Mouse (Mus musculus): ENCODE data around the gene Ube4b.
A peak's percentile ranks its signal among the peaks of the same experiment; 100 is the strongest.

Ube4b gene

DNA sequence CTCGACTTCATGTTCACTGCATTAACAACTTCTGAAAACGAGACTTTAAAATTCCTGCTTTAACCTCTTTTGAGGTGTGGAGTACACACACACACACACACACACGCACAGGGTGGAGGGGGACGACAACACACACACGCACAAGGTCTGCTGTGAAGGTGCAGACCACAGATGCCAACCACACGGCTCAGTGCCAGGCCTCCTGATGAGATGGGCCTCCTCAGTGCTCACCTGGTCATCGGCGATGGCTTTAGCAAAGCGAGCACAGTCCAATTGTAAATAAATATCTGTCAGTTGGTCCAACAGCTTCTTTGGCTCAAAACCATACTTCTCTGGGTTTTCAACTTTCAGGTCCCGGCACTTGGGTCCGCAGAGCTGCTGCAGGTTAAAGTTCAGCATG, 91.7 kb downstream of the Ube4b start:
- no peak for DNase-seq

- no peak for DNase-seq
Observed at GRCm38 (mm10) chr4:149332726-149333125, 93.8 kb downstream of the Ube4b start.

DNA sequence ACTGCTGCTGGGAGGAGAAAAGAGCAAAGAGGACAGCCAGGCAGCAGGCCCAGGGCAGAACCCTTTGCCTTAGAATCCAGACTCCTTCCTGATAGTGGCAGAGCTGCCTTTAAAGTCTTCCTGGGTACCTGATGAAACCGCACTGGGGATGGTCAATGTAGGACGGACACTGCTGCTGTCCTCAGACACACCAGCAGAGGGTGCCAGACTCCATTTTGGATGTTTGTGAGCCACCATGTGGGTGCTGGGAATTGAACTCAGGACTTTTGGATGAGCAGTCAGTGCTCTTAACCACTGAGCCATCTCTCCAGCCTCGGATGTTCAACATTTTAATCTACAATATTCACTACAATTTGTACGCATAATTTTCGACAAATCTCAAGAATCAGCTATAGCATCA, 96.1 kb downstream of the Ube4b start:
- no peak for DNase-seq

DNA sequence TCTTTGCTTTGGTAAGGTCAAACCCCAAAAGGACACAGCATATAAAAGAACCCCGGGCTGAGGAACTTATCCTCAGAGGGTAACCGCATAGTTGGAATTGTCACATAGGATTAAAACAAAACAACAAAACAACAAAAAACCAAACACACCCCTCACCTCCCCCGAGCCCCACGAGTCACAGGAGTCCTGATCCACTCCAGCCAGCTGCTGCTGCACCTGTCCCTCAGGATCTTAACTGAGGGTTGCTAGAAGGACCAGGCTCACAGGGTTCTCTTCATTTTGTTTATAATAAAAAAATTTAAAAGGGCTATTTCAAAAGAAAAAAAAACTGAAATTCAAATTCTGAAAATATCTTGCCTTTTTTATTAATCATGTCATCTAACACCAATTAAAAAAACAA, 97.8 kb downstream of the Ube4b start:
- DNase-seq: no peak

- DNase-seq: no peak
Observed at GRCm38 (mm10) chr4:149327281-149327680, 99.3 kb downstream of the Ube4b start.

DNA sequence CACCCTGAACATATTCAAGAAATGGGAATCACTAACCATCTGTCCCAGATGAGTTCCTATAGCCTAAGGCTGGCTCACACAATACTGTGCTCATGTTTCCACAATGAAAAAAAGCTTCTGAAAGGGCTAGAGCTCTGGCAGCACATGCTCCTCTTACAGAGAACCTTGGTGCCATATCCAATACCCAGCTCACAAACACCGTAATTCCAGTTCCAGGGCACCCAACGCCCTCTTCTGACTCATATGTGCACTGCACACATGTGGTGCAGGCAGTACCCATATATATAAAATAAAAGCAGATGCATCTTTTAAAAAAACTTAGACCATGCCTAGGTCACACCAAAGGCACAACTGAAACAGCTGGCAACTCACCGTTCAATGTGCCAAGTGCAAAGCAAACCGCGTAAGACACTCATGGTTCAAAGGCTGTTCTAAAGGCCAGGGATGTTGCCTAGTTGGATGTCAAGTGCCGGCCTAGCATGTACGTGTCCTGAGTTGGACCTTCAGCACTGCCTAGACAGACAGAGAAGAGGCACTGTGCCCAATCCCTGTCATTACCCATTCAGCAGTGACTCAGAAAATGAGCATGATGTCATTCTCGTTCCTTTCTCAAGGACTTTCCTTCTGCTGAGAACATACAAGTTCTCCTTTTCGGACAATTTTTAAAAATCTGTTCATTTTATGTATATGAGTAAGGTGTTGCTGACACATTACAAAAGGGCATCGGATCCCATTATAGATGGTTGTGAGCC, 101.0 kb downstream of the Ube4b start:
- no peak for DNase-seq

GRCm38 (mm10) chr4:149323730-149324129, 102.8 kb downstream of the Ube4b start:
- DNase-seq: no peak

DNA sequence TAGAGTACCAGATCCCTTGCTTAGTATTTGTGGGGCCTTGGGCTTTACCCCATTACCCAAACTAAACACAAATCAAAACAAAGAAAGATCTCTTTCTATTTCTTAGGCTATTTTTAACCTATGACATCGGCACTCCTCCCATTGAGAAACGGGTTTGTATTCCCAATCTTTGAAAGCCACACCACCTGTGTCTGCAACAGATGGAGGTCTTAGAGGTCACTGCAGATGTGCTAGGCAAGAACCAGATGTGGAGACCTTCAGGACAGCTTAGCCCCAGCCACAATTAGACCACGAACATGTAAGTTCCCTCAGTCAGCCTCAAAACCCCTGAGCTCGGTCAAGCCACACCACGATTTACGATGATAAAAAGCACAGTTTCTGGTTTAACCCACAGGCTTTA, 103.8 kb downstream of the Ube4b start:
- no peak for DNase-seq

DNA sequence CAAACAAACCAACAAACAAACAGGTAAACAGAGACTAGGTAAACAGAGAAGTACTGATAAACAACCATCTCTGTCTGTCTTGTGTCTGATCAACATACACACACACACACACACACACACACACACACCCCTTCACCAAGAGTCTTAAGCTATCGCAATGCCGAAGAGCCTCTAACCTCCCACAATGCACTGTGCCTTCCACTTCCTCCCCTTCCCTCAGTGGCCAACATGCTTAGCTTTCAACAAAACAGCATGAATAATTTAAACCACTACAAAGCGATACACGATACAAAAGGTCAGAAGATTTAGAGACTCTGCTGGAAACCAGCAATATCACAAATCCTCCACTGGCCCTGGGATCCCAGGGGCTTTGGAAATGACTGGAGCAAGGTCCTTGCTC, 104.3 kb downstream of the Ube4b start:
- DNase-seq: no peak

- DNase-seq: no peak
Observed at GRCm38 (mm10) chr4:149319088-149319487, 107.5 kb downstream of the Ube4b start.

DNA sequence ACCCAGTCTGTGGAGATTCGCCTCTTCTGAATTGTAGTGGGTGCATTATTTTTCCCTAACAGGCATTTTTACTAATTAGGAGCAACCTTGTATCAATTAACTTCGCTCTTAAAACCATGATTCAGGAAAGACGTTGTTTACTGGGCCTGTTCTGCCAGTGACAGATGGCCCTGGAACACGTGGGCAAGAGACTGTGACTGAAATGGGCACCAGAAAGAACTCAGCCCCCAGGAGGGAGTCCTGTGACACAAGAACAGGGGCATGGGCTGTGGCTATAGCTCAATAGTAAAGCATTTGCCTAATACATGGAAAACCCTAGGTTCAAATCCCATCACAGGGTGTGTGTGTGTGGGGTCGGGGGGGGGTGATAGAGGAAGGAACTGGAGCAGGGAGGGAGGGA, 109.2 kb downstream of the Ube4b start:
- DNase-seq: no peak

DNA sequence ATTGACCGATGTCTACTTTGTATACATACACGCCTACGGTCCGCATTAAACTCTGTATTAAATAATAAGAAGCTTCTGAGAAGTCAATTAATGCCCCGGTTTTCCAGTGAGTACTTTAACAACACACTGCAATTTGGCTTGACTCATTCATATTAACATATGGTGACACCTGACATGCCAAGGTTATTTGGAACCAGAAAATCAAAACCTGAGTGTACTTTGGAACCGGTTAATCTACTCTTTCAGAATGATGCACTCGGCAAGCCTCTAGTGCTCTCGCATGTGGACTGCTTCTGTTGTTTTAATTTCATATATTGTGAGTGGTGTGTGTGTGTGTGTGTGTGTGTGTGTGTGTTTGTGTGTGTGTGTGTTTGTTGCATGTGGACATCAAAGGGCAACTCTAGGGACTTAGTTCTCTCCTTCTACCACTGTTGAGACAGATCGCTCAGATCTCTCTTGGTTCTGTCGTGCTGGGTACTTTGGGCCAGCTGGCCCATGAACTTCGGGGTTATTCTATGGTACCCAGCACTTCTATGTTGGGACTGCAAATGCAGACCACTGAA, 112.2 kb downstream of the Ube4b start:
- no peak for DNase-seq

- DNase-seq: no peak
Observed at GRCm38 (mm10) chr4:149313558-149314253, 112.8 kb downstream of the Ube4b start.

DNA sequence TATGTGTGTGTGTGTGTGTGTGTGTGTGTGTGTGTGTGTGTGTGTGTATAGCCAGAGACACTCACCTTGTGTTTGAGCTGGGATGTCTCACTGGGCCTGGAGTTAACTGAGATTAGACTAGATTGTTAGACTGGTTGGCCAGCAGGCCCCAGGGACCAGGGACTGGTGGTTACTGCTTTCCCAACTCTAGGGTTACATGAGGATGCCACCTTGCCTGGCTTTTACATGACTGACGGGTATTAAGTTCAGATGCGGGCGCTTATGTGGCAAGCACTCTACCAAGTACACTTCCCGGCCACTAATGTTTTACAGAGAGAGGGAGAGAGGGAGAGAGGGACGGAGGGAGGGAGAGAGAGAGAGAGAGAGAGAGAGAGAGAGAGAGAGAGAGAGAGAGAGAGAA, 114.6 kb downstream of the Ube4b start:
- DNase-seq: no peak

DNA sequence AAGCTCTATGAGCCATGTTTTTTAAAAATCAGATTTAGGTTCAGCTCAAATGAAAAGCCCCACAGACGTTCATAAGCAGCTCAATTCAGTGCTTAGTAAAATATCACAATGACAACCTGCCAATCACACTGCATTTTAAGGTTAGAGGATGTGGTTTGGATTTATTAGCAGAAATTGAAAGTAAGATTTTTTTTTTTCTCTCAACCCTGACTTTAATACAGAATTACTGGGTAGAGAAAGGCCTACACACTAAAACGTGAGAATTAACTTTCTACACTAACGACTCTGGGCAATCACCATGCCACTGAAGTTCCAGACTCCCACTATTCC, 118.1 kb downstream of the Ube4b start:
- no peak for DNase-seq

- peak; percentile 100 for DNase-seq
Observed at GRCm38 (mm10) chr4:149307596-149308490, 118.7 kb downstream of the Ube4b start, which contains the start of gene Kif1b. TSS of gene Kif1b (minus strand) at chr4:149307693.

DNA sequence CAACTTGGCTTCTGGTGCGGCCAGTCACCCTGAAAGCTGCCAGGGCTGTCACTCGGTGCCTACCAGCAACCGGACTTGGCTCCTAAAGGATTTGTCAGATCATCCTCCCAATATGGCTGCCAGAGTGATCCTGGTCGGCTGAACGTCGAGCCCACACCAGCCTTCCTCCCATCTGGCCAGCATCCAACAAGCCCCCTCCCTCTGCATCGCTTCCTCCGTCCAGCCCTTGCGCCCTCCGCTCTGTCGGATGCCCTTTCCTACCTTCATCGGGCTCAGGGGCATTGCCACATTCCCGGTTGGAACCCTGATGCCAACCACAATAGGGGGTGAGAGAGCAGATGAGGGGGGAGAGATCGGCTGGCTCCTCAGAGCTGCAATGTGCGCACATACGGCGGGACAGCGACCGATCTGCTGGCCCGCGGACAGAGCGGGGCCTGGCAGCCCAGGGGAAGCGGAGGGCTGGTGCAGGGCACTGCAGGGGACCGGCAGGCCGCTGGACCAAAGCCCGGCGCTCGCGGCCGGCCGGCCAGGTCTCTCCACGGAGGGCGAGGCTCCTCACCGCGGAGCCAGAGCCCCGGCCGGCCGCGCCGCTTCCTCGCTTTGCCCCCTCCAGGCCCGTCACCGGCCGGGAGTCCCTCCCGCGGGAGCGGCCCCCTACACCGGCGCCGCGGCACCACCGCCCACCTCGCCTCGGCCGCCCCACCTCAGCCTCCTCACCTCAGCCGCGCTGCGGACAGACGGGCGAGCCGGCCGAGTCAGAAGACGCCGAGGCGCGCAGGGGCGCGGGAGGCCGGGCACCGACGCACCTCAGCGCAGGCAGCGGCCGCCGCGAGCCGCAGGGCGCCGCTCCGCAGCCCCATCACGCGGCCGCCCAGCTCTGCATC, 119.6 kb downstream of the Ube4b start:
- peak; percentile 78 for DNase-seq

- no peak for DNase-seq
Observed at GRCm38 (mm10) chr4:149305761-149306711, 120.5 kb downstream of the Ube4b start.

DNA sequence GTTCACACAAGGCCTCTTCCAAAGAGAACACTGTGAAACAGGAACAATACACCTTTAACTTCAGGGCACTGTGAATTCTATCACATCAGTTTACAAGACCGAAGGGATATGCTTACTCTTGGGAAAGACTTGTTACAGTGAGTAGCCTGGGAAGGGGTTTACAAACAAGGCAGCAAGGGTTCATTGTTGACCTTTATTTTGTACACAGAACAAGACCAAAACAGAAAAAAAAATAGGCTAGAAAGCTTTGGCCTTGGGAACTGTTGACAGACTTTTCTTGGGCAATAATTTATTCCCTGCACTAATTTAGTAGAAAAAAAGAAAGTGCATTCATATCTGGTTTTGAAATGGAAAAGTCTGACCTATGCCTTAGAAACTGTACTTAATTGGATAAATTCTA, 122.1 kb downstream of the Ube4b start:
- no peak for DNase-seq

DNA sequence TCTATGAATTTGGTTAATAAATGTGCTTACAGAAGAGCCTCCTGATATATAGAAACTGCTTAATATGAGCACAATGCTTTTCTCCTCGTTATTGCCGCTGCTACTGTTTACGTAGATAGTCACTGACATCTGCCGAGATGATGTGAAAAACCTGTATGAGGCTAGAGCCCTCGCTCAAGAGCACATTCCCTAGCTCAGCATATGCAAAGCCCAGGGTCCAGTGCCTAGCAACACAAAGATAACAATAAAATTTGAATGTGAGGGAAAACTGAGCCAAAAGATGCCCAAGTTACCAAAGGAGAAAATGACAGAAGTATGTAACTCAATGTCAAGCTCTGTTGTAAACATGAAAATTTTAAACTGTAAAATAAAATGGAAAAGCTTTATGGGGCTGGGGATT, 123.0 kb downstream of the Ube4b start:
- no peak for DNase-seq

- DNase-seq: no peak
Observed at GRCm38 (mm10) chr4:149302751-149303150, 123.8 kb downstream of the Ube4b start.
